Comparison of ENCODE assay signal across 16 mouse cellular contexts in genomic region chr3:26102271-26102670, GRCm38 (mm10).
"Had no signal": no experiment of that assay in that cellular context is flagged by ENCODE, and none has a peak within 500 bp of the region (broad histone marks: within the 10 kb centered on the region; RNA-seq: fewer than 3 reads in every experiment).

No protein-coding gene starts in this region.

- DNase-seq: heart, postnatal 10 days; heart, postnatal 14 days; heart, postnatal 36 days; heart, postnatal 4 days; kidney, adult 11 months; kidney, adult 18-20 months; kidney, adult 2 months; kidney, adult 8-10 months; kidney, adult 9 months; kidney, postnatal 10 days; kidney, postnatal 14 days; kidney, postnatal 25 days; kidney, postnatal 36 days; kidney, postnatal 4 days; layer of hippocampus, adult 9-11 months; layer of hippocampus, postnatal 36 days had no signal
